Mouse (Mus musculus): ENCODE data around the gene Rtl10. TPM values are rescaled to one million over a fixed set of nuclear protein-coding genes. Genes with fewer than 3 reads are reported as not detected.

The Rtl10 gene
- polyA plus RNA-seq (2012; rRNA removed): 3.8 and 4.2 TPM in 2 replicates

- peaks cover 2% of the 10 kb centered on the region; the same call in 1 of the 2 replicates for H3K4me1 ChIP-seq (ENCODE audit: control insufficient read depth, insufficient read depth, low read length)
- H3K27ac ChIP-seq (ENCODE audit: insufficient read depth, low read length): peak within 1 kb of the TSS; percentile 85
- peak; percentile 82 for TF ChIP-seq POLR2A (IDR thresholded peaks at IDR 0.05; ENCODE audit: extremely low read depth, insufficient read depth, low read length)
- no peak for TF ChIP-seq CTCF (IDR thresholded peaks at IDR 0.05; ENCODE audit: extremely low read depth, insufficient read depth, low read length)
- peak within 1 kb of the TSS; percentile 84 for H3K4me3 ChIP-seq (ENCODE audit: insufficient read depth, low read length)
These were observed at the start of gene Rtl10, which contains the start of gene Gnb1l for GRCm38 (mm10) chr16:18498558-18498990. Gene Rtl10 (plus strand): TSS chr16:18498901. Gene Gnb1l (plus strand): TSS chr16:18498713.

GRCm38 (mm10) chr16:18449005-18449404 lies 49.7 kb upstream of the Rtl10 start:
- peaks cover 11% of the 10 kb centered on the region for H3K4me1 ChIP-seq (ENCODE audit: control insufficient read depth, insufficient read depth, low read length)
- no peak overlapping the region for H3K27ac ChIP-seq (ENCODE audit: insufficient read depth, low read length)

GRCm38 (mm10) chr16:18451486-18452181 lies 47.1 kb upstream of the Rtl10 start:
- TF ChIP-seq CTCF (IDR thresholded peaks at IDR 0.05; ENCODE audit: extremely low read depth, insufficient read depth, low read length) (no peak), POLR2A (IDR thresholded peaks at IDR 0.05; ENCODE audit: extremely low read depth, insufficient read depth, low read length) (no peak)
- H3K4me3 ChIP-seq (ENCODE audit: insufficient read depth, low read length): no peak overlapping the region
- peak overlapping the region; percentile 74 for H3K27ac ChIP-seq (ENCODE audit: insufficient read depth, low read length)
- H3K4me1 ChIP-seq (ENCODE audit: control insufficient read depth, insufficient read depth, low read length): peaks cover 11% of the 10 kb centered on the region

More at GRCm38 (mm10) chr16:18449005-18449404, 49.7 kb upstream of the Rtl10 start:
- no peak for TF ChIP-seq POLR2A (IDR thresholded peaks at IDR 0.05; ENCODE audit: extremely low read depth, insufficient read depth, low read length)
- no peak for TF ChIP-seq CTCF (IDR thresholded peaks at IDR 0.05; ENCODE audit: extremely low read depth, insufficient read depth, low read length)
- H3K4me3 ChIP-seq (ENCODE audit: insufficient read depth, low read length): no peak overlapping the region

GRCm38 (mm10) chr16:18452361-18452862 lies 46.3 kb upstream of the Rtl10 start:
- Histone ChIP-seq H3K4me1 (ENCODE audit: control insufficient read depth, insufficient read depth, low read length) (peaks cover 11% of the 10 kb centered on the region), H3K4me3 (ENCODE audit: insufficient read depth, low read length) (no peak overlapping the region), H3K27ac (ENCODE audit: insufficient read depth, low read length) (peak overlapping the region; percentile 74)
- no peak for TF ChIP-seq CTCF (IDR thresholded peaks at IDR 0.05; ENCODE audit: extremely low read depth, insufficient read depth, low read length)
- TF ChIP-seq POLR2A (IDR thresholded peaks at IDR 0.05; ENCODE audit: extremely low read depth, insufficient read depth, low read length): no peak

GRCm38 (mm10) chr16:18453846-18454245 lies 44.9 kb upstream of the Rtl10 start:
- no peak overlapping the region for H3K27ac ChIP-seq (ENCODE audit: insufficient read depth, low read length)
- no peak for TF ChIP-seq POLR2A (IDR thresholded peaks at IDR 0.05; ENCODE audit: extremely low read depth, insufficient read depth, low read length)
- TF ChIP-seq CTCF (IDR thresholded peaks at IDR 0.05; ENCODE audit: extremely low read depth, insufficient read depth, low read length): no peak
- peaks cover 11% of the 10 kb centered on the region for H3K4me1 ChIP-seq (ENCODE audit: control insufficient read depth, insufficient read depth, low read length)
- H3K4me3 ChIP-seq (ENCODE audit: insufficient read depth, low read length): no peak overlapping the region

GRCm38 (mm10) chr16:18455407-18455806 lies 43.3 kb upstream of the Rtl10 start:
- no peak overlapping the region for H3K4me3 ChIP-seq (ENCODE audit: insufficient read depth, low read length)
- peaks cover 11% of the 10 kb centered on the region for H3K4me1 ChIP-seq (ENCODE audit: control insufficient read depth, insufficient read depth, low read length)
- no peak overlapping the region for H3K27ac ChIP-seq (ENCODE audit: insufficient read depth, low read length)
- no peak for TF ChIP-seq POLR2A (IDR thresholded peaks at IDR 0.05; ENCODE audit: extremely low read depth, insufficient read depth, low read length)
- TF ChIP-seq CTCF (IDR thresholded peaks at IDR 0.05; ENCODE audit: extremely low read depth, insufficient read depth, low read length): no peak

GRCm38 (mm10) chr16:18458661-18459060 lies 40.0 kb upstream of the Rtl10 start:
- TF ChIP-seq CTCF (IDR thresholded peaks at IDR 0.05; ENCODE audit: extremely low read depth, insufficient read depth, low read length) (no peak), POLR2A (IDR thresholded peaks at IDR 0.05; ENCODE audit: extremely low read depth, insufficient read depth, low read length) (no peak)
- Histone ChIP-seq H3K4me1 (ENCODE audit: control insufficient read depth, insufficient read depth, low read length) (peaks cover 2% of the 10 kb centered on the region; the same call in 1 of the 2 replicates), H3K27ac (ENCODE audit: insufficient read depth, low read length) (no peak overlapping the region), H3K4me3 (ENCODE audit: insufficient read depth, low read length) (no peak overlapping the region)

GRCm38 (mm10) chr16:18459335-18459954 lies 39.3 kb upstream of the Rtl10 start:
- H3K4me1 ChIP-seq (ENCODE audit: control insufficient read depth, insufficient read depth, low read length): peaks cover 4% of the 10 kb centered on the region
- no peak overlapping the region for H3K27ac ChIP-seq (ENCODE audit: insufficient read depth, low read length)
- TF ChIP-seq POLR2A (IDR thresholded peaks at IDR 0.05; ENCODE audit: extremely low read depth, insufficient read depth, low read length) (no peak), CTCF (IDR thresholded peaks at IDR 0.05; ENCODE audit: extremely low read depth, insufficient read depth, low read length) (no peak)
- H3K4me3 ChIP-seq (ENCODE audit: insufficient read depth, low read length): no peak overlapping the region

GRCm38 (mm10) chr16:18459955-18460370 lies 38.7 kb upstream of the Rtl10 start:
- no peak overlapping the region for H3K27ac ChIP-seq (ENCODE audit: insufficient read depth, low read length)
- TF ChIP-seq POLR2A (IDR thresholded peaks at IDR 0.05; ENCODE audit: extremely low read depth, insufficient read depth, low read length) (no peak), CTCF (IDR thresholded peaks at IDR 0.05; ENCODE audit: extremely low read depth, insufficient read depth, low read length) (no peak)
- H3K4me3 ChIP-seq (ENCODE audit: insufficient read depth, low read length): no peak overlapping the region
- peaks cover 7% of the 10 kb centered on the region for H3K4me1 ChIP-seq (ENCODE audit: control insufficient read depth, insufficient read depth, low read length)

Data from cortical plate, adult 2 months (tissue).